Mouse (Mus musculus) left cerebral cortex, adult 8-10 months (tissue): Measurements from ENCODE around the gene Ccdc80. TPM values are rescaled to one million over a fixed set of nuclear protein-coding genes. Genes with fewer than 3 reads are reported as not detected.

Experiments
- DNase-seq, 2 experiments: peaks; one replicate each; pipeline ENCODE4 v3.0.0; 2022; ENCODE audit warnings: low spot score in 2 of 2
- total RNA-seq, 4 experiments: library from RNA; stranded (reverse); gene quantifications; 2 replicates each; pipeline ENCODE4 v1.2.4; 2022

Ccdc80 gene
- total RNA-seq, 4 experiments from 2014 or later: 5.0 to 7.5 (median 6.3) TPM

GRCm38 (mm10) chr16:45110498-45110897, 17.3 kb downstream of the Ccdc80 start:
- DNase-seq: peak in 1 of 2 experiments; percentile 45

- DNase-seq: no peak
Measured at GRCm38 (mm10) chr16:45117200-45117599, 24.0 kb downstream of the Ccdc80 start.

DNA sequence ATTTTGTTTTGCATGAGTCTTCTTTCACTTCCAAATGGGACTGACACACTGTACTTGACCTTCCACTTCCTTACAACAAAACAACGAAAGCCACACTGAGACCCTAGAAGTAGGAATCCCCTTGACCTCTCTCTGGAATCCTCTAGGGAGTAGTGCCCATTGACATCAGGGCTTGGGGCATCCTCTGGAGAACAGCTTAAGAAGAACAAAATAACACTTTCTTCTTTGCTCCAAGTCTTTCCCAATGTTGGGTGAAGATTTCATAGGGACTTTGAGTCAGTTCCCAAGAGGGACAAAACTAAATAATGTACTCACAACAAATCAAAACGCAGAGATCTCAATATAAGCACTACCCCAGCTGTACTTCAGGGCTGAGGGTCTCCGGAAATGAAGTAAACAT, 25.6 kb downstream of the Ccdc80 start:
- DNase-seq: no peak

GRCm38 (mm10) chr16:45120844-45121425, 27.7 kb downstream of the Ccdc80 start:
- DNase-seq: no peak

GRCm38 (mm10) chr16:45122571-45122970, 29.4 kb downstream of the Ccdc80 start:
- DNase-seq: no peak

GRCm38 (mm10) chr16:45124230-45125203, 31.3 kb downstream of the Ccdc80 start:
- no peak for DNase-seq

- peak; percentile 20 to 79 for DNase-seq
Measured at GRCm38 (mm10) chr16:45127936-45128710, 34.9 kb downstream of the Ccdc80 start.

GRCm38 (mm10) chr16:45141711-45142110, 48.5 kb downstream of the Ccdc80 start:
- no peak for DNase-seq

- no peak for DNase-seq
Measured at GRCm38 (mm10) chr16:45142565-45142964, 49.4 kb downstream of the Ccdc80 start.

DNA sequence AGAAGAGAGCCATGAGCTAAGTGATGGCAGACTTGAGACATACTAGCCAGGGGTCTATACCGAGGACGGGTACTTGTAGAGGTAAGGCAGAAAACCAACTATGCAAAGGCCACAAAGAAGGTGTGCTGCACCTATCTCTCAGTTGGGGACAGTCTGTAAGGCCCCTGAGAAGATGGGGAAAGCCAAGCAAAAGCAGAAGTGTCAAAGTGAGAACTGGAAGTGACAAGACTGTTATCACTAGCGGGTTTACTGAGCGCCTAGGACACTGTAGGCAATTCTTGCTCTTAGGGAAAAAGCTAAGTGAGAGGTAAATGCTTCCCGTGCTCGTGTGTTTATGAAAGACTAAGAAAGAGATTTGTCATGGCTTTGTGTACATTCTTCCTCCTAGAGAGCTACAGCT, 51.9 kb downstream of the Ccdc80 start:
- no peak for DNase-seq

GRCm38 (mm10) chr16:45148488-45149082, 55.4 kb downstream of the Ccdc80 start:
- DNase-seq: no peak

DNA sequence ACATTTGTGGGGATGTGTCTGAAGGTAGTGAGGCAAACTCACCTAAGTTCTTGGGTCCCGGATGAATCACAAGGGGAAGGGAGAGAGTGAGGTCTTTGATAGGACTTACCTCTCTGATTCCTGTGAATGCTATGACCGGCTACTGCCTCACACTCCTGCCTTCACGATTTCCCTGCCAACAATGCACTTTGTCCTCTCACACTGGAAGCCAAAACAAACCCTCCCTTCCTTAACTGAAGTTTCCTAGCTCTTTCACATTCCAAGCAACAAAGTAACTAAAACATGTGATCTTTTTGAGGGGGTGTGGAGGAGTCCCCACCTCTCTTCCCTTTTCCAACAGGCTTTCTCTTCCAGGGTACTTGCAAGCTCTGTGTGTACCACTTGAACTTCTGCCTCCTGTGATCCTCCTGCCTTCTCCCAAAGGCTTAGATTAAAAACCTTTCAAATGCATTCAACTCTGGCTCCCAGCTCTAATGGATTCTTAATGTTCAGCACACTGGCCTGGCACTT, 61.6 kb downstream of the Ccdc80 start:
- DNase-seq: no peak

- peak; percentile 59 to 60 for DNase-seq
Measured at GRCm38 (mm10) chr16:45158136-45158521, 64.9 kb downstream of the Ccdc80 start.

DNA sequence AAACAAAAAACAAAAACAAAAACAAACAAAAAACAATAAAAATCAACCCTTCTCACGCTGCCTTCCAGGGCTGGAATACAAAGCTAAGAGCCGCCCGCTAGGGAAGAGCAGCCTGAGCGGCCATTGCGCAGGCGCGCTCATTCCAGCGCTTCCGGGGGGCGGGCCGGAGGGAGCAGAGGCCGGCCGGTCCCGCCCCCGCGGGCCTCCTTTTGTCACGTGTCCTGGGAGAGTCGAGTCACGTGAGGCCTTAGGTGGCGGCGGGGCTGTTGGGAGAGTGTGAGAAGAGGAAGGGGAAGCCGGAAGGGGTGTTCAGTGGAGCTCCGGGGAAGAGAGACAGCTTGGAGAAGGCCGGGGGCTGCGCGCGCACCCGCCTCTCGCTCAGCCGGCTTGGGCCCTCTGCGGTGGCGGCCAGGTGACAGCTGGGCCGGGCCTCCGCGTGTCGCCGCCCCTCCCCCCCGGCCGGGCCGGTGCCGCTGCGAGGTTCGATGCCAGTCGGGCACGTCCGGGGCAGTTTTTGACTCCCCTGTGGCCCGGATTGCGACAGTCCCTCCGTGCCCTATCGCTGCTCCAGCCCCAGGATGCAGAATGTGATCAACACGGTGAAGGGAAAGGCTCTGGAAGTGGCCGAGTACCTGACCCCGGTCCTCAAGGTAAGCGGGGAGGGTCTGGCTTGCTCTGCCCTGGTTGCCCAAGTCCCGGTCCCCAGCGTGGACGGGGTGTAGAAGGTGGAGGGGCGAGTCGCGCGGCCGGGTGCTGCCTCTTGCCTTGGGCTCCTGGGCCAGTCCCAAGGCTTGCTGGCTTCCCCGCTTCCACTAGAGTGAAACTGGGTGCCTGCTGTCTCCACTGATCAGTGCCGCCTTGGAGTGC, 65.6 kb downstream of the Ccdc80 start, which contains the start of the genes Slc35a5 and Atg3:
Gene Slc35a5, minus strand, starts transcription at position 185 of the 867 bp plus-strand sequence.
Gene Atg3, plus strand, starts transcription at position 264 of the 867 bp plus-strand sequence.
- DNase-seq: peak; percentile 81 to 97

DNA sequence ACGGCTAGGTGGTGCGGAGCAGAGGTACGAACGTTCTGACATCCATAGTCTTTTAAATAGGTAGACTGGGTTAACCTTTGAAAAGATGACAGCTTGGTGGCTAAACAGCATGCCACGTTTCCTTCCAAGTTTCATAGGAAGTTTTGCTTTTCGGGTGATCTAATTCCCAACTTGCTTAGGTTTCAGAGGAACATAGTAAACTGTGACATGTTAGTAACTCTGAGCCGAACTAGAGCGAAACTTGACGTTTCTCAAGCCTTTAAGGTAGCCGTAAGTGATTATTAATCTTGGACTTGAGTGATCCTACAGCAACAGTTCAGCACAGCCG, 66.2 kb downstream of the Ccdc80 start:
- DNase-seq: no peak

Other genes with a start within 250 kb of the Ccdc80 start
- gene Cd200r2, start 226.3 kb upstream of the Ccdc80 start, total RNA-seq: not detected
- gene Cd200r3, start 149.7 kb upstream of the Ccdc80 start, total RNA-seq: not detected
- gene Slc35a5, start 65.3 kb downstream of the Ccdc80 start, total RNA-seq: 10 to 100 TPM; 47.0 to 60.6 (median 52.4) TPM
- gene Atg3, start 65.4 kb downstream of the Ccdc80 start, total RNA-seq: 10 to 100 TPM; 42.9 to 46.0 (median 45.4) TPM
- gene Btla, start 130.9 kb downstream of the Ccdc80 start, total RNA-seq: under 1 TPM; 0.48 to 0.88 (median 0.56) TPM